Mouse (Mus musculus): ENCODE data around the gene Fbxl19. TPM values are rescaled to one million over a fixed set of nuclear protein-coding genes. Genes with fewer than 3 reads are reported as not detected.
A peak's percentile ranks its signal among the peaks of the same experiment; 100 is the strongest.

The Fbxl19 gene
- polyA plus RNA-seq, 1 experiment from 2014 or later, result 6.9 TPM

DNA sequence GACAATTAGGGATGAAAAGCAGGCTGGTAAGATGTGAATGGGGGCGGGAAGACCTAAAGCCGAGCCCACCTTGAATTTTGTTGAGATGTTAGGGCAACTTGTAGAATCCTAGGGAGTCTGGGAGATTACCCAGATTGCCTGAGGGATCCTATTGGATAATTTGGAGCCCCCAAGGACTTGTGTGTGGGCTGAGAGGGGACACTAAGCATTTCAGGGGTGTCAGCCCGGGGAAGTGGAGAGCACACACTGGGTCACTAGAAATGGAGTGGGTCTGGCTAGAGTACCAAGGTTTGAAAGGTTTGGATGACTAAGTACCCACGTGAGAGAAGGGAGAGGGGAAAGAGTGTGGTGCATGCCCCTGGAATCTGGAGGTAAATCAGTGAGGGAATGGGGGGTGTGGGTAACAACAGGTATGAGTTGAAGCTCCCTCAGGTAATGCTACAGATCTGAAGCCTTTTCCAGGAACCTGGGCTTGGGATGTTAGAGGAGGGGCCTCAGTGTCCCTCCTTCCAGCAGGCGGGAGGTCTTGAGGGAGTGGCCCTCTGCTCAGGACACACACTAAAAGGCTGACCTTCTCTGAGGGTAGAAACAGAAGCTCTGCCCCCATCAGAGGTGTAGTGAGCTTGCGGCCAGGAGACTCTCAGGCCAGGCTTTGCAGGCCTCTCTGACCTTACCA, 3.4 kb downstream of the Fbxl19 start:
- peak overlapping the region; percentile 77; the same call in 1 of the 2 replicates for H3K27ac ChIP-seq
- DNase-seq (ENCODE audit: low spot score), result no peak
- no peak for ATAC-seq (ENCODE audit: low FRiP score)
- peak overlapping the region; percentile 90 for H3K9ac ChIP-seq
- H3K27me3 ChIP-seq (ENCODE audit: control insufficient read depth, insufficient read depth, low read length), result no peaks in the 10 kb centered on the region
- WGBS, result 45% methylated on average over 6 of the region's 6 CpGs
- H3K36me3 ChIP-seq (replicated peaks; ENCODE audit: control insufficient read depth, insufficient read depth), result peaks cover 46% of the 10 kb centered on the region
- no peaks in the 10 kb centered on the region for H3K9me3 ChIP-seq (ENCODE audit: control insufficient read depth, low read length)
- peaks cover 16% of the 10 kb centered on the region; the same call in 1 of the 2 replicates for H3K4me1 ChIP-seq (replicated peaks; ENCODE audit: control insufficient read depth, insufficient read depth, low read length)
- peak overlapping the region; percentile 92 for H3K4me3 ChIP-seq (replicated peaks; ENCODE audit: low read length)
- H3K4me2 ChIP-seq (replicated peaks), result peak overlapping the region; percentile 66

GRCm38 (mm10) chr7:127748235-127748560, 3.9 kb downstream of the Fbxl19 start:
- Histone ChIP-seq H3K4me3 (replicated peaks; ENCODE audit: low read length) (peak overlapping the region; percentile 92; the same call in 1 of the 2 replicates), H3K27ac (no peak overlapping the region), H3K9me3 (ENCODE audit: control insufficient read depth, low read length) (no peaks in the 10 kb centered on the region), H3K4me1 (replicated peaks; ENCODE audit: control insufficient read depth, insufficient read depth, low read length) (peaks cover 16% of the 10 kb centered on the region; the same call in 1 of the 2 replicates), H3K4me2 (replicated peaks) (peak overlapping the region; percentile 66; the same call in 1 of the 2 replicates), H3K27me3 (ENCODE audit: control insufficient read depth, insufficient read depth, low read length) (no peaks in the 10 kb centered on the region), H3K36me3 (replicated peaks; ENCODE audit: control insufficient read depth, insufficient read depth) (peaks cover 51% of the 10 kb centered on the region), H3K9ac (no peak overlapping the region)
- WGBS, result 96% methylated on average over 28 of the region's 28 CpGs
- DNase-seq (ENCODE audit: low spot score), result no peak
- no peak for ATAC-seq (ENCODE audit: low FRiP score)

DNA sequence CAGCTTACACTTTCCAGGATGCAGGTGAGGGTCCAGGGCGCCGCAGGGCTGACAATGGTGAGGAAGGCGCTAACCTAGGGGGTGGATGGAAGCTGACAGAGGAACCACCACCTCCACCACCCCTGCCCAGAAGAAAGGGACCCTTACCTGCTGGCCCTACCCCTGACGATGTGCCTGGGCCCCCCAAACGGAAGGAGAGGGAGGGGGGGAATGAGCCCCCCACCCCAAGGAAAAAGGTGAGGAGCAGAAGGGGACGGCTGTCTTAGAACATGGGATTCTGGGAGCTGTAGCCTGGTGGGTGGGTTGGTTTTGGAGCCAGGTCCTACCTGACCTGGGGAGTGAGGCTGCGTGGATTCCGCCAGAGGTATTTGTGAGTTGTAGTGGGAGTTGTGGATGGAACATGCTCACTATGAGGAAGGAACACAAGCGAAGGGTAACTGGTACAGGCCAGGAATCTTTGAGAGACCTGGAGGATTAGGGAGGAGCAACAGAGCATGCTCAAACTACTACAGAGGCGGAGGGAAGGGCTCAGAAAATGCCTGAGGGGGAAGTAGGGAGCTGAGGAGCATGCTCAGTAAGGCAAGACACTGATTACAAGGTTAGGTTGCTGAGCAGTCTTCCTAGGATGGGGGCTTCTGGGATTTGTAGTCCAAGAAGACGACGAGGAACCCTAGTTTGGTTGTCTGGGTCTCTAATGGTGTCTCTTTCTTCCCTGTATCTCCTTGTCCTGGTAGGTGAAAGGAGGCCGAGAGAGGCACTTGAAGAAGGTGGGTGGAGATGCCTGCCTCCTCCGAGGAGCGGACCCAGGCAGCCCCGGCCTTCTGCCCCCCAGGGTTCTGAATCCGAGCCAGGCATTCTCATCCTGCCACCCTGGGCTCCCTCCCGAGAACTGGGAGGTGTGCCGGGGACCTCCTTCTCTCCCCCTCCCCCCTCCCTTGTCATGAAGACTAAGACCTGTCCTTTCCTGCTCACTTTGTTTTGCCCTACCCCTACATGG, 6.1 kb downstream of the Fbxl19 start:
- Histone ChIP-seq H3K9me3 (ENCODE audit: control insufficient read depth, low read length) (no peaks in the 10 kb centered on the region), H3K4me1 (replicated peaks; ENCODE audit: control insufficient read depth, insufficient read depth, low read length) (peaks cover 19% of the 10 kb centered on the region; the same call in 1 of the 2 replicates), H3K27ac (no peak overlapping the region), H3K36me3 (replicated peaks; ENCODE audit: control insufficient read depth, insufficient read depth) (peaks cover 73% of the 10 kb centered on the region), H3K4me2 (replicated peaks) (no peak overlapping the region), H3K9ac (no peak overlapping the region), H3K4me3 (replicated peaks; ENCODE audit: low read length) (no peak overlapping the region), H3K27me3 (ENCODE audit: control insufficient read depth, insufficient read depth, low read length) (no peaks in the 10 kb centered on the region)
- DNase-seq (ENCODE audit: low spot score), result no peak
- ATAC-seq (ENCODE audit: low FRiP score), result no peak
- 89% methylated on average over 19 of the region's 19 CpGs for WGBS

GRCm38 (mm10) chr7:127751619-127752018, 7.3 kb downstream of the Fbxl19 start:
- no peak overlapping the region for H3K27ac ChIP-seq
- no peak overlapping the region for H3K9ac ChIP-seq
- DNase-seq (ENCODE audit: low spot score) (no peak), ATAC-seq (ENCODE audit: low FRiP score) (no peak)
- peaks cover 19% of the 10 kb centered on the region; the same call in 1 of the 2 replicates for H3K4me1 ChIP-seq (replicated peaks; ENCODE audit: control insufficient read depth, insufficient read depth, low read length)
- H3K27me3 ChIP-seq (ENCODE audit: control insufficient read depth, insufficient read depth, low read length), result no peaks in the 10 kb centered on the region
- WGBS, result 92% methylated on average over 5 of the region's 5 CpGs
- H3K9me3 ChIP-seq (ENCODE audit: control insufficient read depth, low read length), result no peaks in the 10 kb centered on the region
- H3K4me3 ChIP-seq (replicated peaks; ENCODE audit: low read length), result no peak overlapping the region
- no peak overlapping the region for H3K4me2 ChIP-seq (replicated peaks)
- H3K36me3 ChIP-seq (replicated peaks; ENCODE audit: control insufficient read depth, insufficient read depth), result peaks cover 83% of the 10 kb centered on the region

GRCm38 (mm10) chr7:127752069-127752468, 7.7 kb downstream of the Fbxl19 start:
- H3K27me3 ChIP-seq (ENCODE audit: control insufficient read depth, insufficient read depth, low read length), result no peaks in the 10 kb centered on the region
- no peaks in the 10 kb centered on the region for H3K9me3 ChIP-seq (ENCODE audit: control insufficient read depth, low read length)
- H3K4me1 ChIP-seq (replicated peaks; ENCODE audit: control insufficient read depth, insufficient read depth, low read length), result peaks cover 19% of the 10 kb centered on the region; the same call in 1 of the 2 replicates
- H3K36me3 ChIP-seq (replicated peaks; ENCODE audit: control insufficient read depth, insufficient read depth), result peaks cover 88% of the 10 kb centered on the region
- H3K4me3 ChIP-seq (replicated peaks; ENCODE audit: low read length), result no peak overlapping the region
- ATAC-seq (ENCODE audit: low FRiP score), result no peak
- WGBS, result 95% methylated on average over 27 of the region's 27 CpGs
- H3K4me2 ChIP-seq (replicated peaks), result no peak overlapping the region
- no peak overlapping the region for H3K9ac ChIP-seq
- H3K27ac ChIP-seq, result no peak overlapping the region
- DNase-seq (ENCODE audit: low spot score), result no peak

GRCm38 (mm10) chr7:127753158-127753557, 8.8 kb downstream of the Fbxl19 start:
- ATAC-seq (ENCODE audit: low FRiP score) (no peak), DNase-seq (ENCODE audit: low spot score) (no peak)
- H3K9ac ChIP-seq, result 0 out of 2 replicates have a peak overlapping the region, but pooled peaks have one; percentile 11
- peaks cover 8% of the 10 kb centered on the region; the same call in 1 of the 2 replicates for H3K4me1 ChIP-seq (replicated peaks; ENCODE audit: control insufficient read depth, insufficient read depth, low read length)
- no peak overlapping the region for H3K4me3 ChIP-seq (replicated peaks; ENCODE audit: low read length)
- H3K4me2 ChIP-seq (replicated peaks), result no peak overlapping the region
- no peaks in the 10 kb centered on the region for H3K27me3 ChIP-seq (ENCODE audit: control insufficient read depth, insufficient read depth, low read length)
- peaks cover 98% of the 10 kb centered on the region for H3K36me3 ChIP-seq (replicated peaks; ENCODE audit: control insufficient read depth, insufficient read depth)
- H3K27ac ChIP-seq, result no peak overlapping the region
- 79% methylated on average over 5 of the region's 5 CpGs for WGBS
- H3K9me3 ChIP-seq (ENCODE audit: control insufficient read depth, low read length), result no peaks in the 10 kb centered on the region

DNA sequence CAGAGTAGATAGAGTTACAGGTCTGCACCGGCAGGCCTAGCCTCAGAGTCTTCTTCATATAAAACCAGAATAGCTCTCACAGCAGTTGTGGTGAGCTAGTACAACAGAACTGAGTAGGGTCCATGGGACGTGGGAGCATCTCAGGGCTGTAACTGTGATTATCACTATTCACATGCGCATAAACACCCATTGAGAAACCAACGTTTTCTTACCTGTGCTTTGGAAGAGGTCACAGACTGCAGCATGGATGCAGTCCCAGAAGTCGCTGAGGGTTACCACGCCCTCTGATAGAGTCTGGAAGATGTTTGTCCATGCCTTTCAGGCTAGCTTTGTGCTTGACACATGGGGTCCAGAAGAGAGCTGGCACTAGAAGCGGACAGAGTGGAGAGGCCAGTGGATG, 9.4 kb downstream of the Fbxl19 start:
- Histone ChIP-seq H3K4me1 (replicated peaks; ENCODE audit: control insufficient read depth, insufficient read depth, low read length) (peaks cover 7% of the 10 kb centered on the region; the same call in 1 of the 2 replicates), H3K27me3 (ENCODE audit: control insufficient read depth, insufficient read depth, low read length) (no peaks in the 10 kb centered on the region), H3K4me2 (replicated peaks) (no peak overlapping the region), H3K4me3 (replicated peaks; ENCODE audit: low read length) (no peak overlapping the region), H3K36me3 (replicated peaks; ENCODE audit: control insufficient read depth, insufficient read depth) (peaks cover 98% of the 10 kb centered on the region), H3K9ac (no peak overlapping the region), H3K27ac (no peak overlapping the region), H3K9me3 (ENCODE audit: control insufficient read depth, low read length) (no peaks in the 10 kb centered on the region)
- DNase-seq (ENCODE audit: low spot score) (no peak), ATAC-seq (ENCODE audit: low FRiP score) (no peak)
- WGBS, result 92% methylated on average over 7 of the region's 7 CpGs

DNA sequence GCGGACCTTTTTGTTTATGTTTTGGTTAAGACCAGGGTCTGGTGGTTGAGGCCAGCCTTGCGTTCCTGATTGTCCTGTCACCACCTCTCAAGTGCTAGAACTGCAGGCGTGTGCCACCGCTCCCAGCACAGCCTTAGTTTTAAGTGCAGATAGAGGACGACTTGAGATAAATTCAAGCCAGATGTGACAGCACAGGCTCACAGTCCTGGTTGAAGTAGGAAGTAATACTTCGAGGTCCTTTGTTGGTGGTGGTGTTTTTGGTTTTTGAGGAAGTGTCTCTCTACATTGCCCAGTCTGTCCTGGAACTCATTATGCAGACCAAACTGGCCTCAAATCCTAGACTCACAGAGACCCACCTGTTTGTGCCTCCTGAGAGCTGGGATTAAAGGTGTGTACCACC, 15.4 kb downstream of the Fbxl19 start:
- Histone ChIP-seq H3K27me3 (ENCODE audit: control insufficient read depth, insufficient read depth, low read length) (no peaks in the 10 kb centered on the region), H3K27ac (no peak overlapping the region), H3K4me1 (replicated peaks; ENCODE audit: control insufficient read depth, insufficient read depth, low read length) (peaks cover 5% of the 10 kb centered on the region; the same call in 1 of the 2 replicates), H3K36me3 (replicated peaks; ENCODE audit: control insufficient read depth, insufficient read depth) (peaks cover 93% of the 10 kb centered on the region), H3K4me3 (replicated peaks; ENCODE audit: low read length) (no peak overlapping the region), H3K9me3 (ENCODE audit: control insufficient read depth, low read length) (no peaks in the 10 kb centered on the region), H3K9ac (no peak overlapping the region), H3K4me2 (replicated peaks) (no peak overlapping the region)
- ATAC-seq (ENCODE audit: low FRiP score) (no peak), DNase-seq (ENCODE audit: low spot score) (no peak)
- 81% methylated on average over 6 of the region's 6 CpGs for WGBS

DNA sequence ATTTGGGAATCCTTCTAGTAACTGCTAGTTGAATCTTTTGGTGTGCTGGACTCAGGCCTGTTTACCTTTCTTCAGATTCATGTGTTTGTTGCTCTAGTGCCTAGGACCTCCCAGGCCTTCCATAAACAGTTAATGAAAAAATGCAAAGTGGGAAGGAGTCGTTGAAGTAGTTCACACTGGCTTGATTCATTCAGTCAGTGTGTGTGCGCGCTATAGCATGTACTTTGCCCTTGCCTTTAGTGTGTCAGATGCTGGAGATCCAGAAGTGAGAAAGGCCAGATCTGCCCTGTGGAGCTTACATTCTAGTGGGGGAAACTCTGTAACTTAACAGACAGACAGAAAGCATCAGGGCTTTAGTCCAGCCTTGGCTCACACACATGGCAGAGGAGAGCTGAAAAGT, 16.1 kb downstream of the Fbxl19 start:
- Histone ChIP-seq H3K9me3 (ENCODE audit: control insufficient read depth, low read length) (no peaks in the 10 kb centered on the region), H3K4me2 (replicated peaks) (no peak overlapping the region), H3K4me3 (replicated peaks; ENCODE audit: low read length) (no peak overlapping the region), H3K9ac (no peak overlapping the region), H3K4me1 (replicated peaks; ENCODE audit: control insufficient read depth, insufficient read depth, low read length) (no peaks in the 10 kb centered on the region), H3K27ac (no peak overlapping the region), H3K36me3 (replicated peaks; ENCODE audit: control insufficient read depth, insufficient read depth) (peaks cover 93% of the 10 kb centered on the region), H3K27me3 (ENCODE audit: control insufficient read depth, insufficient read depth, low read length) (no peaks in the 10 kb centered on the region)
- ATAC-seq (ENCODE audit: low FRiP score), result no peak
- 90% methylated on average over 3 of the region's 3 CpGs for WGBS
- DNase-seq (ENCODE audit: low spot score), result no peak

Measured in hindbrain, embryonic 14.5 days (tissue).